Mouse (Mus musculus) spleen, embryonic (tissue): Measurements from ENCODE around the gene Gm7298.
"Not testable (repeated sequence)": the region's sequence is repeated elsewhere in the genome, so short reads cannot be mapped to it uniquely, and the experiment has no call there.

Source experiments
- CTCF ChIA-PET: fragments of 350-600 bp; sonication (Branson Sonifier 250); formaldehyde crosslinking; loops from one replicate; lab custom pipeline; 2022; lab: Charles Lee

Gene Gm7298

GRCm38 (mm10) chr6:121732632-121733031, at the start of gene Gm7298:
Gene Gm7298 (plus strand): TSS chr6:121732932.
- CTCF ChIA-PET, result no interaction called here

DNA sequence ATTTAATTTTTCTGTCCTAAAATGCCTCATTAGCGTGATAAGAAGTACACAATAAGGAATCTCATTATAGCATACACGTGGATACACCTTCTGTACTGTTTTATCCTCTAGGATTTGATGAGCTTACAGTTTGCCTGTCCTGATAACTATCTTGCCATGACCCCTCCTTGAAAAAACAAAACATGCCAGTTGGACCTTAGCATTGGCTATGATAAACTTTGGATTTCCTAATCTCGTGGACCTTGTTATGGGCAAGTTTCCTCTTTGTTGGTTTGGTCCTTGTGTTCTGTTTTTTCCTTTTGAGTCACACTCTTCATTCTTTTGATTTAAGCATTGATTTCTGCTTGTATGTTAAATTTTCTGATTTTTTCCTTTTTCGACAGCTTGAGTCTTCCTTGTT, 95.3 kb downstream of the Gm7298 start:
- CTCF ChIA-PET, result no interaction called here

DNA sequence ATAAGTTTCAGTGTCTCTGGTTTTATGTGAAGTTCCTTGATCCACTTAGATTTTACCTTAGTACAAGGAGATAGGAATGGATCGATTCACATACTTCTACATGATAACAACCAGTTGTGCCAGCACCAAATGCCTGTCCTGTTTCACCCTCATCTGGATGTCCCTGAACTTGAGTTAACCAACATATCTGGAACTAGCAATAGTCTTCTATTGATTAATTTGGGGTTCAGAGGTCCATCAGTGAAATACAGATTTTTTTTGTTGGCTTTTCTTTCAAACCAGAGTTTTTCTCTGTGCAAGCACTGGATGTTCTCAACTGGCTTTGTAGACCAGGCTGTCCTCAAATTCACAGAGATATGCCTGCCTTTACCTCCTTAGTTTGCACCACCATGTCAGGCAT, 103.6 kb downstream of the Gm7298 start:
- CTCF ChIA-PET, result no interaction called here

DNA sequence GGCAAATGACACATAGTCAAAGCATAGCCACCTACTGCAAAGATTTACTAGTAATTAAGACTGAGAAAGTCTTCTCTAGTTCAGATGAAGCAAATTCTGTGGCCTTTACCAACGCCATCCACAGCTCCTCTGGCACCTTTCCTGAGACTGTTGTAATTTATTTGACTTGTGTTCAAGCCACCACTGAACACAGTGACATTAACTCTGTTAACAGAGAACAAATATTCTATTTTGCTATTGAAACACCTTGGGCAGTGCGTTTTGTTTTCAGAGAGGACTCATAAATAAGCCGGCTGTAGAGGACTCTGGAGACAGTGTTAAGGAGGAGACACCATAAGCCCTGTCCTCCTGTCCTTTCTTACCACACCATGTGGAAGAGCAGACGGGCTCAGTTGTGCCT, 105.5 kb downstream of the Gm7298 start, which contains the start of gene Mug1:
Gene Mug1, plus strand, starts transcription at position 271 of the 400 bp plus-strand sequence.
- CTCF ChIA-PET, result not testable (repeated sequence)
